Mouse (Mus musculus): ENCODE data around the gene Herc1.
A peak's percentile ranks its signal among the peaks of the same experiment; 100 is the strongest.

Herc1 gene

DNA sequence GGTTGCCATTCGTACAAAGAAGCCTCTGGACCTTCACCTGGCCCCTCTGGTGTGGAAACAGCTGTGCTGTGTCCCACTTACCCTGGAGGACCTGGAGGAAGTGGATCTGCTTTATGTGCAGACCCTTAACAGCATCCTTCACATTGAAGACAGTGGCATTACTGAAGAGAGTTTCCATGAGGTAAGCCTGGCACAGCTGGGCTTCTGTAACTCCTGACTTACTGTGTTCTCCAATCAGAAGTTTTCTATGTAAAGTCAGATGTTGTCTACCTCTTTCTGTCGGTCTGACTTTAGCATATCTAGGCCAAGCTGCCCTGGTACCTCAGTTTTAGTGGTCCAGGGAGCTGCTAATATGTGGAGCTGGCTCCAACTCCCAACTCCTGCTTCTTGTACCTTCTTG is 151.0 kb downstream of the Herc1 start:
- DNase-seq (ENCODE audit: low spot score): no peak

DNA sequence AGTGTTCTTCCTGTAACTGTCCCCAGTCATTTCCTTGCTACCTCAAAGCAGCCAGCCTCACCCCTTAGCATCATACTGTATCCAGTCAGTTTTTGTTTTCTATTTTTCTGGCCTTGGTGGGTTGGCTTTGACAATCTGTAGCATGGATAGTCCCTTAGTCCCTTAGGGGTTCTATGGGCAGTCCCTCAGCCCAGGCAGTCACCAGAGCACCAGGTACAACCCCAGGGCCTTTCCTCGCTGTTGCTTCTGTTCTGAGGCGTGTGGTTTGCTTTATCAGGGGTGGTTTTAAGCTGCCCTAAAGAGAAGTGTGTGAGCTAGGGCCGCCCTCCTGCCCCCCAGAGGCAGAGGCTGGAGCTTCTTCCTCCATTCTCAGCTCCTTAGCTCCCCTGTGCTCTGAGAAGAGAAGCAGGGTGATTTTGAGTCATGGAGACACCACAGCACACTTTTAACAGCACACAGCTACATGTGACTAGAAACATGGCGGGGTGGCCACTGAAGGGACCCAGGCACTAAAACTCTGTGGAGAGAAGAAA is 153.7 kb downstream of the Herc1 start:
- DNase-seq (ENCODE audit: low spot score): no peak

GRCm38 (mm10) chr9:66504518-66504917 is 154.3 kb downstream of the Herc1 start:
- no peak for DNase-seq (ENCODE audit: low spot score)

- no peak for DNase-seq (ENCODE audit: low spot score)
These were observed 155.1 kb downstream of the Herc1 start for GRCm38 (mm10) chr9:66505141-66505917.

- no peak for DNase-seq (ENCODE audit: low spot score)
These were observed 155.8 kb downstream of the Herc1 start for GRCm38 (mm10) chr9:66506011-66506410.

DNA sequence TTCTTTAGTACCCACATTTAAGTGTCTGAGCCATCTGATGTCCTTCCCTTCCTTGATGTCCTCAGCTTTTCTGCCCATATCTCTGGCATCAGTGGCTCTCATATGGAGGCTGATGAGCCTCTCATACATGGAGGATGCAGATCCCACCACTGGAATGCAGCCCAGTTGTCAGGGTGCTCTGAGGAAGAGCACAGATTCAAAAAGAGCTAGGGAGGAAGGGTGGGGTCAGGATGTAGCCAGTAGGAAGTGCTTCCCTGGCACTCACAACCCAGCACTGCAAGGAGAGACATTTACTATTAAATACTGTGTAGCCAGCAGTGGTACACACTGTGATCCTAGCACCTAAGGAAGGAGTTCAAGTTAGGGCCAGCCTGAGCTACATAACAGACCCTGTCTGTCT is 156.2 kb downstream of the Herc1 start:
- no peak for DNase-seq (ENCODE audit: low spot score)

- no peak for DNase-seq (ENCODE audit: low spot score)
These were observed 157.4 kb downstream of the Herc1 start for GRCm38 (mm10) chr9:66507684-66508083.

- no peak for DNase-seq (ENCODE audit: low spot score)
These were observed 158.7 kb downstream of the Herc1 start for GRCm38 (mm10) chr9:66508890-66509399.

GRCm38 (mm10) chr9:66510351-66510841 is 160.1 kb downstream of the Herc1 start:
- DNase-seq (ENCODE audit: low spot score): peak; percentile 59

DNA sequence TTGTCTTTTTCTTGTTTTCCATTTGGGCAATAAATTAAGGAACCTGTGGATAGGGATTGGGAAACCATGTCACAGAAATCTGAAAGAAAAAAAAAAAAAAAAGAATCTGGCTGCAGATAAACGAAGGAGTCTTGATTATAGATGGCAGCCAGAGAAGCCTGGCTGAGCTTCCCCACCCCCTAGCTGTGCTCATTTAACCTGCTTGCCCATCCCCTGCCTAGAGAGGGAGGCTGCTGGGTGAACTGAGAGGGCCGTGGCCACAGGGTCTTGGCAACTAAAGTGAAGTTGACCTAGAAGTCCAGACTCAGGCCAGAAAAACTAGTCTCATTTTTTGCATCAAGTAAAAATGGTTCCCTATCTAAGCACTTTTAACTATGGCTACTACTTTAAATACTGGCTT is 160.7 kb downstream of the Herc1 start:
- DNase-seq (ENCODE audit: low spot score): peak; percentile 31

DNA sequence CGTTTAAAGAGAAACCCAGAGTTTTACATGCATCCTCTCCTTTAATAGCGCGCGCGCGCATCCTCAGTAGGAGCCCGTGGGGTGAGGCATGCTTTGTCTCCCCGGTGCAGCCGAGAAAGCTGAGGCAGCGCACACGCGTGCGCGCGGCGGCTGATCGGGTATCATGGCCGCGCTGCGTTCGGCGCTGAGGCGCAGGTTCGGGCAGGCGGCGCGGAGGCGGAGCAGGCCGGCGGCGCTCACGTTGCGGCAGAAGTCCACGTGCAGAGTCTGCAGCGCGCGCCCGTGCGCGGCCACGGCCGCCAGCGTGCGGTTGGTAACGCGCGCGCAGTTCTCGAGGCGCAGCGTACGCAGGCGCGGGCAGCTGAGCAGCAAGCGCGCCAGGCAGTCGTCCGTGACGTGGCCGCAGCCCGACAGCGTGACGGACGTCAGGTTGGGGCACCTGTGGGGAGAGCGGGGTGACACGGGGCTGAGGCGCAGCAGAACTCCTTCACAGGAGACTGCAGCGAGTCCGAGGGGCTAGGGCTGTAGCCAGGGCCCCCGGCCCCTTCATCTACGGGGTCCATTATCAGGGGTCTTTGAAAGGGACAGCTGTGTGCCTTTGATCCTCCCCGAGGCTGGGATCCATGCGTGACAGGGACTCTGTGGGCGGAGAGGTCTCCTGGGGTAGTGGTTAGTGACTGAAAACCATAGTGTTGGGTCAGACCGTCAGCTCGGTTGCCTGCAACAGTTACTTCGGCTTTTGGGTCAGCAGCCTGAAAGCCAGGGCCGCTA is 161.5 kb downstream of the Herc1 start:
- DNase-seq (ENCODE audit: low spot score): peak; percentile 83

DNA sequence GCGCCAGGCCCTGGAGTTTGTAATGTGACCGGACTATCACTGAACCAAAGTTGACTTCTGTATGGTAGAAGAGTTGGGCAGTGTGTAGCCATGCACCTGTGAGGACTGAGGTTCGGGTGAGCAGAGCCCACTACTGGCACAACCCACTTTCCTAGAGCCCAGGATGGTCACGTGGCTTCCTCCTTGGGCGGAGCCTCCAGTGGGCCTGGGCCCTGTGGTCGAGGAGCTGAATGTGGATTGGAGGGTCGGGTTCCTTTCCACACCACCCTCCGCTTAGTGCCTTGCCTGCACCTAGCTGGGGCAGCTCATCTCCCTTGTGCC is 162.1 kb downstream of the Herc1 start:
- peak; percentile 70 for DNase-seq (ENCODE audit: low spot score)

- DNase-seq (ENCODE audit: low spot score): peak; percentile 62
These were observed 162.9 kb downstream of the Herc1 start for GRCm38 (mm10) chr9:66513150-66513549.

GRCm38 (mm10) chr9:66513661-66514255 is 163.5 kb downstream of the Herc1 start:
- DNase-seq (ENCODE audit: low spot score): no peak

DNA sequence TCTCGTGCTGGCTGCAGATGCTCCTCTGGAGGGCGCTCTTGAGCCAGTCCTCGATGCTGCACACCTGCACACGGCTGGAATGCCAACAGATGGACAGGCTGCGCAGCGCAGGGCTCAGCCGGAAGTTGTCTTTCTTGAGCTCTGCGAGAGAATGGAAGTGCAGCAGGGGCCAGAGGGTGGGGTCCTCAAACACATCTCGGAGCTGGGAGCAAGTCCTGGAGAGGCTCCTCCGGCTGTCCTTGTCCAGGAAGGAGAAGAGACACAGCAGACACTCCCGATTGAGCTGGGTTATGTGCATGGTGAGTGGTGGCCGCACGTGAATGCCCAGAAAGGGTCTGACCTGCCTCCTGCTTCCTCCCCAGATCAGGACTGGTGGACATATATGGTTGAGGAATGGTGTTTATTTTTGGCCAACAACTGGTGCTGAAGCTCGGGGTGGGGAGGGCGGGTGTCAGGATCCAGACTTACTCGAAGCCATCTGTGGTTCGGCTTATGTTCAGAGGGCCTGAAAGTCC is 164.1 kb downstream of the Herc1 start, which contains the start of gene Fbxl22:
Fbxl22 (minus strand) TSS at position 338 of the 515 bp plus-strand sequence.
- no peak for DNase-seq (ENCODE audit: low spot score)

- DNase-seq (ENCODE audit: low spot score): no peak
These were observed 164.9 kb downstream of the Herc1 start for GRCm38 (mm10) chr9:66515115-66515514.

GRCm38 (mm10) chr9:66515680-66516210 is 165.5 kb downstream of the Herc1 start:
- no peak for DNase-seq (ENCODE audit: low spot score)

GRCm38 (mm10) chr9:66516296-66516940 is 166.2 kb downstream of the Herc1 start:
- peak; percentile 77 for DNase-seq (ENCODE audit: low spot score)

GRCm38 (mm10) chr9:66517746-66518145 is 167.5 kb downstream of the Herc1 start:
- no peak for DNase-seq (ENCODE audit: low spot score)

- DNase-seq (ENCODE audit: low spot score): peak; percentile 10
These were observed 168.0 kb downstream of the Herc1 start for GRCm38 (mm10) chr9:66518251-66518650.

GRCm38 (mm10) chr9:66518901-66519300 is 168.7 kb downstream of the Herc1 start:
- DNase-seq (ENCODE audit: low spot score): peak; percentile 20
